Mouse (Mus musculus) liver, embryonic 15.5 days (tissue): ENCODE measurements around the gene Syt13. TPM values are rescaled to one million over a fixed set of nuclear protein-coding genes. Genes with fewer than 3 reads are reported as not detected.

Source experiments
- ATAC-seq: fragments of 200-750 bp; cut with Nextera tagmentation; 2 replicates; pipeline ENCODE4 v1.8.0; 2017; ENCODE audit warnings: moderate number of reproducible peaks, mild to moderate bottlenecking, moderate library complexity; ENCODE audit not compliant: insufficient read depth
- H3K27ac ChIP-seq: fragments of 300-500 bp; sonication (generic); replicated peaks from 2 replicates; pipeline ENCODE4 v1.5.1; 2015; ENCODE audit warnings: mild to moderate bottlenecking, inconsistent platforms
- H3K27me3 ChIP-seq: fragments of 300-500 bp; sonication (generic); 2 replicates; pipeline ENCODE4 v1.6.1; 2015; ENCODE audit warnings: mild to moderate bottlenecking, inconsistent platforms
- H3K36me3 ChIP-seq: fragments of 300-500 bp; sonication (generic); replicated peaks from 2 replicates; pipeline ENCODE4 v1.6.1; 2015; ENCODE audit warnings: moderate library complexity, mild to moderate bottlenecking, inconsistent platforms
- H3K4me1 ChIP-seq: fragments of 300-500 bp; sonication (generic); replicated peaks from 2 replicates; pipeline ENCODE4 v1.6.1; 2015; ENCODE audit warnings: inconsistent platforms
- H3K4me2 ChIP-seq: fragments of 300-500 bp; sonication (generic); 2 replicates; pipeline ENCODE4 v1.6.1; 2015; ENCODE audit warnings: moderate library complexity, mild to moderate bottlenecking, inconsistent platforms
- H3K4me3 ChIP-seq: fragments of 300-500 bp; sonication (generic); replicated peaks from 2 replicates; pipeline ENCODE4 v1.5.1; 2015; ENCODE audit warnings: mild to moderate bottlenecking, inconsistent platforms
- H3K9ac ChIP-seq: fragments of 300-500 bp; sonication (generic); 2 replicates; pipeline ENCODE4 v1.6.1; 2015; ENCODE audit warnings: moderate library complexity, mild to moderate bottlenecking, inconsistent platforms
- H3K9me3 ChIP-seq: fragments of 300-500 bp; sonication (generic); replicated peaks from 2 replicates; pipeline ENCODE4 v1.6.1; 2016; ENCODE audit warnings: inconsistent platforms
- WGBS: fragments of 180-500 bp; shearing (Covaris S2); methylation state at CpG from one replicate; pipeline ENCODE4 v1.1.7; 2015; ENCODE audit warnings: mixed read lengths; ENCODE audit not compliant: insufficient replicate concordance; 5-methylcytosine and 5-hydroxymethylcytosine counted together
- polyA plus RNA-seq: library from polyadenylated mRNA; unstranded; fragments of >200 nt; fragmentation: Nextera tagmentation; extraction: Ambion mirVana; gene quantifications from 2 replicates; pipeline ENCODE4 v1.2.1, GENCODE M21; 2015

Gene Syt13
- polyA plus RNA-seq, 1 experiment from 2014 or later, result 0.14 TPM

DNA sequence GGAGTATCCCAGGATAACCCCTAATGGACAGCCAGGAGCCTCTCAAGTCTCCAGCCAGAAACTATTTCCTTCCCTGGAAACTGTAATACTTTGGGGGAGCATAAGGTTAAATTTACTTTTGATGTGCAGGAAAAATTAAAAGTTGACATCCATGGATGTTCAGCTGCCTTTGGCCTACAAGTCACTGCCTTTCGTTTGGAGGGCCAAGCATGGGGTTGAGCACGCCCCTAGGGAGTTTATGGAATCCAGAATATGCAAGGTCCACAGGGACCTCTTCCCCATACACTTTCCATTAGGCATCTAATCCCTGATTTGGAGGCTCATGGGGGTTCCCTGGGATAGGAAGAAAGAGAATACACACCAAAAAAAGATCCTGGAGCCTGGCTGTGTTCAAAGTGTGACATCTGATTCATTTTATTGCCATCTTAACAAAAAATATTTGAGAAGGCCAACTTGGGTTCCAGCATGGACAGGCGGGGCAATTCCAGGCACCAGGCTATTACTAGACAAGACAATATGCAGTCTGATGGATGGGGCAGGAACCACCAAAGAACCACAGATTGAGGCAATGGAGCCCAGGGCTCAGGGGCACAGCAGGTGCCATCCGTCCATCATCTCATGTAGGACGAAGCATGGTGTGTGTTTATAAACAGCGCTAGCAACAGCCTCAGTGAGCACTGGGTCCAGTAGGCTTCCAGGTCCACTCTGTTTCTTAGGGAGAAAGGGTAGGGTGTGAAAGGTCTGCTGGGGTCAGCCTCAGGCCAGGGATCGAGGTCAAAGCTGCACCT is 69.6 kb downstream of the Syt13 start:
- H3K27ac ChIP-seq, result peak overlapping the region; percentile 68; the same call in 1 of the 2 replicates

DNA sequence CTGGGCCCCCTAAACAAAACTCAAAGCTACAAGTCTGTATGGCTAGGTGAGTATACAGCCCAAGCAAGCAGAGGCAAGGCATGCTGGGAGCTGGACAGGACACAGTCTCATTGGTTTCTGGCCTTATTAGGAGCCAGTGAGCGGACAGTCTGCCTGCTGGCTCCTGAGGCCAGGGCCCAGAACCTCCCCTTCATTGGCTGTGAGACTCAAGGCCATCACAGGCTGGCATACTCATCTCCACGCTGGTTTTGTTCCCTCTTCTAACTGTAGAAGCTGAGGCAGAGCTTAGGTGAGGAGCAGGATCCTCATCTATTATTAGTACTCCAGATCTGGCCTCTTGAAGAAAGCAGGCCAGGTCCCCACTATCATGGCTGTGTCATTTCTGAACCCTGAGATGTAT is 70.3 kb downstream of the Syt13 start:
- H3K27me3 ChIP-seq, result no peaks in the 10 kb centered on the region
- H3K36me3 ChIP-seq, result no peaks in the 10 kb centered on the region
- no peak for ATAC-seq
- no peak overlapping the region for H3K27ac ChIP-seq
- H3K9me3 ChIP-seq, result no peaks in the 10 kb centered on the region
- H3K4me3 ChIP-seq, result no peak overlapping the region
- H3K4me2 ChIP-seq, result no peak overlapping the region
- peaks cover 76% of the 10 kb centered on the region for H3K4me1 ChIP-seq
- WGBS, result 68% methylated on average over 2 of the region's 2 CpGs
- H3K9ac ChIP-seq, result no peak overlapping the region

More for the DNA sequence above, 69.6 kb downstream of the Syt13 start:
- Histone ChIP-seq H3K36me3 (no peaks in the 10 kb centered on the region), H3K4me2 (no peak overlapping the region), H3K27me3 (no peaks in the 10 kb centered on the region), H3K9me3 (no peaks in the 10 kb centered on the region), H3K9ac (no peak overlapping the region), H3K4me1 (peaks cover 76% of the 10 kb centered on the region), H3K4me3 (no peak overlapping the region)
- ATAC-seq, result no peak
- WGBS, result 85% methylated on average over 7 of the region's 7 CpGs

- Histone ChIP-seq H3K4me1 (peaks cover 72% of the 10 kb centered on the region), H3K27me3 (no peaks in the 10 kb centered on the region), H3K9ac (no peak overlapping the region), H3K36me3 (no peaks in the 10 kb centered on the region), H3K4me3 (no peak overlapping the region), H3K9me3 (no peaks in the 10 kb centered on the region), H3K27ac (no peak overlapping the region), H3K4me2 (0 out of 2 replicates have a peak overlapping the region, but pooled peaks have one; percentile 14)
- no peak for ATAC-seq
- 21% methylated on average over 7 of the region's 7 CpGs for WGBS
Measured at GRCm38 (mm10) chr2:92985600-92985999, 70.7 kb downstream of the Syt13 start.

GRCm38 (mm10) chr2:92987108-92987618 is 72.3 kb downstream of the Syt13 start:
- Histone ChIP-seq H3K4me1 (peaks cover 65% of the 10 kb centered on the region), H3K9me3 (no peaks in the 10 kb centered on the region), H3K4me3 (no peak overlapping the region), H3K9ac (no peak overlapping the region), H3K27me3 (no peaks in the 10 kb centered on the region), H3K27ac (no peak overlapping the region), H3K4me2 (no peak overlapping the region), H3K36me3 (no peaks in the 10 kb centered on the region)
- WGBS, result 67% methylated on average over 7 of the region's 7 CpGs
- no peak for ATAC-seq

- H3K4me2 ChIP-seq, result peak overlapping the region; percentile 5
- no peaks in the 10 kb centered on the region for H3K9me3 ChIP-seq
- no peak overlapping the region for H3K4me3 ChIP-seq
- ATAC-seq, result peak; percentile 60; the same call in 1 of the 2 replicates
- H3K27ac ChIP-seq, result no peak overlapping the region
- WGBS, result 23% methylated on average over 19 of the region's 19 CpGs
- H3K27me3 ChIP-seq, result no peaks in the 10 kb centered on the region
- peaks cover 56% of the 10 kb centered on the region for H3K4me1 ChIP-seq
- no peak overlapping the region for H3K9ac ChIP-seq
- 0 out of 2 replicates have a peak, but pooled peaks cover 2% of the 10 kb centered on the region for H3K36me3 ChIP-seq
Measured at GRCm38 (mm10) chr2:92987901-92988631, 73.2 kb downstream of the Syt13 start.

DNA sequence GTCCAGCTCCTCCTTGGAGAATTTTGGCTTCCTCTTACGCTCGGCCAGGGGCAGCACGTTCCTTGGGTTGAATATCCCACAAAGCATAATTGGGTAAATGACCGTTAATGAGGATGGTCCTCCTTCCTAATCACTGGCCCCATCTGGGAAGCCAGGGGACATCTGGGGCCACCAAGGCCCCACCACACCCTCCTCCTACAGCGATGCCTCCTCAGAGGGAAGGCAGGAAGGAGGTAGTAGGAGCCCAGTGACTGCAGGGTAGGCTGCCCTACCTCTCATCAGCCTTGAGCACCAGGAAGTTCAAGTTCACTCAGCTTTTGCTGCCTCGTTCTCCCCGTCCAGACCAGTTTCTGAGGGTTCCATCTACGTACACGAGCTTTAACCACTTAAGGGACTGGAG is 74.7 kb downstream of the Syt13 start:
- Histone ChIP-seq H3K4me1 (peaks cover 42% of the 10 kb centered on the region), H3K4me3 (no peak overlapping the region), H3K36me3 (0 out of 2 replicates have a peak, but pooled peaks cover 2% of the 10 kb centered on the region), H3K27ac (no peak overlapping the region), H3K9ac (no peak overlapping the region), H3K9me3 (no peaks in the 10 kb centered on the region), H3K4me2 (no peak overlapping the region), H3K27me3 (no peaks in the 10 kb centered on the region)
- 68% methylated on average over 9 of the region's 9 CpGs for WGBS
- ATAC-seq, result no peak

DNA sequence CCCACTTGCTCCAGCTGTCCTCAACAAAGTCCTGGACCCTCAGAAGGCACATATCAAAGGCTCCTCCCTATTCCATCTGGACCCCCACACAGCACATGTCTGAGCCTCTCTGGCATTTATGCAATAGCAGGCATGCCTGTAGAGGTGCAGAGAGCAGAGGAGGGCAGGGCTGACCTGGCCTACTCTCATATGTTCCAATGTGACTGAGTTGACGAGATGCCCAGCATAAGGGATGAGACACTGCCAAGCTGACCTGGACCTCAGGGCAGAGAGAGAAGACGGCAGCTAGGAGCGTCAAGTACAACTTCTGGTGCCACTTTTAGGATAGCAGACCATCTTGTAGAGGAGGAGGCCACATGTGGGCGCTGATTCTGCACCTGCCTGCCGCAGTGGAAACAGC is 77.1 kb downstream of the Syt13 start:
- H3K9ac ChIP-seq, result no peak overlapping the region
- H3K27ac ChIP-seq, result no peak overlapping the region
- WGBS, result 82% methylated on average over 5 of the region's 5 CpGs

GRCm38 (mm10) chr2:93005028-93005427 is 90.1 kb downstream of the Syt13 start:
- WGBS, result 61% methylated on average over 4 of the region's 4 CpGs
- Histone ChIP-seq H3K4me3 (no peak overlapping the region), H3K9me3 (no peaks in the 10 kb centered on the region), H3K4me1 (peaks cover 21% of the 10 kb centered on the region), H3K27ac (no peak overlapping the region), H3K27me3 (no peaks in the 10 kb centered on the region), H3K36me3 (no peaks in the 10 kb centered on the region), H3K4me2 (no peak overlapping the region), H3K9ac (no peak overlapping the region)
- ATAC-seq, result no peak

More for the DNA sequence above, 77.1 kb downstream of the Syt13 start:
- Histone ChIP-seq H3K36me3 (peaks cover 2% of the 10 kb centered on the region; the same call in 1 of the 2 replicates), H3K4me2 (no peak overlapping the region), H3K27me3 (no peaks in the 10 kb centered on the region), H3K4me3 (no peak overlapping the region), H3K4me1 (peaks cover 22% of the 10 kb centered on the region), H3K9me3 (no peaks in the 10 kb centered on the region)
- ATAC-seq, result no peak

Other genes starting within 250 kb of the Syt13 start
- gene Prdm11, start 131.1 kb downstream of the Syt13 start, polyA plus RNA-seq, result 2.2 and 3.1 TPM in 2 replicates